Mouse (Mus musculus): ENCODE data around the gene 1700020L24Rik. TPM values are rescaled to one million over a fixed set of nuclear protein-coding genes. Genes with fewer than 3 reads are reported as not detected.

1700020L24Rik gene
- polyA plus RNA-seq, 1 experiment from 2014 or later: 0.22 TPM

DNA sequence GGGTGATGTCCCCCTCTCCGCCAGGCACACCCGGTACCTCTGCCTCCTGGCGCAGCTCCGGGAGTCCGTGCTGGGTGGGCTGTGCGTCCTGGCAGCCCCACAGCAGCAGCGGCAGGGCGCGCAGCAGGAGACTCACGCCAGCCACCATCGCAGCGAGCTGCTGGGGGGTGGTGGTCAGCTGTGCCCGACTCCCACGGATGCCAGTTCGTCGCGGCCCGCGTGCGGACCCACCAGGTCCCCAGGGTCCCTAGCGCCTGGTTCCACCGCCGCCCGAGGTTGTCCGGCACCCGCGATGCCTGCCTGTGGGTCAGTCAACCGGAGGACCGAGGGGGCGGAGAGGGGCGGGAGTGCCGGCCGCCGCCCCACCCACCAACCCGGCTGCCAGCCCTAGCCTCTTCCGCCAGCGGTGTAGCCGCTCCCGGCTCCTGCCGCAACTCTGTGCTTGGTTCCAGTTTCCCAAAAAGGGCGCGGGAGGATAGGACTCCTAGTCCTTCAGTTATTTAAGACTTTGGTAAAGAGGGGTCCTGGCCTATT lies 25.3 kb downstream of the 1700020L24Rik start, which contains the start of gene Mmp28:
Mmp28 (minus strand) TSS at position 361 of the 534 bp plus-strand sequence.
- DNase-seq (ENCODE audit: low spot score) (peak; percentile 67), ATAC-seq (replicated peaks; ENCODE audit: low FRiP score, low read depth) (peak; percentile 46; the same call in 1 of the 2 replicates)
- Histone ChIP-seq H3K4me2 (ENCODE audit: low read length) (peak within 1 kb of the TSS; percentile 97), H3K9me3 (replicated peaks; ENCODE audit: low read length) (no peaks in the 10 kb centered on the region), H3K36me3 (ENCODE audit: insufficient read depth, low read length) (no peaks in the 10 kb centered on the region), H3K27ac (no peak within 1 kb of the TSS), H3K4me3 (replicated peaks; ENCODE audit: low read depth, low read length) (peak within 1 kb of the TSS; percentile 59), H3K9ac (ENCODE audit: low read depth, low read length) (peak within 1 kb of the TSS; percentile 60), H3K27me3 (ENCODE audit: insufficient read depth, low read length) (peaks cover 3% of the 10 kb centered on the region; the same call in 1 of the 2 replicates), H3K4me1 (replicated peaks; ENCODE audit: insufficient read depth, low read length) (peaks cover 5% of the 10 kb centered on the region; the same call in 1 of the 2 replicates)
- no peak for TF ChIP-seq CTCF (IDR thresholded peaks at IDR 0.05; ENCODE audit: low read depth)
- WGBS: 0% methylated on average over 40 of the region's 42 CpGs

DNA sequence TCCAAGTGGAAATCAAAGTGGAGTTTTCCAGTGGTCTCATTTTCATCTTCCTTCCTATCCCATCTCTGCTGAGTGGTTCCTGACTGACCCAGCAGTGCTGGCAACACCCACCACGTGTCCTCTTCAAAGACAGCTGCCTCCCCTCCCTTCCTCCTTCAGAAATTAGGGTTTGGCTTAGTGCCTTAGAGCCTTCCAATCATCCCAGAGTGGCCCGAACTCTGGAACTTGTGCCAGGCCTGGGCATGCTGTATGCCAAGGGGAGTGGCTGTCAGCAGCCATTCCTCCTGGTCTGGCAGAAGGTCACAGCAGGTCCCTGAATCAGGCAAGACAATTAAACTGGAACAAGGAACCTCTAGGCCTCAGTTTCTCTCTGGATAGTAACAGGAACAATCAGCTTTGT lies 28.5 kb downstream of the 1700020L24Rik start:
- Histone ChIP-seq H3K27ac (no peak overlapping the region), H3K36me3 (ENCODE audit: insufficient read depth, low read length) (no peaks in the 10 kb centered on the region), H3K9me3 (replicated peaks; ENCODE audit: low read length) (no peaks in the 10 kb centered on the region), H3K4me2 (ENCODE audit: low read length) (no peak overlapping the region), H3K9ac (ENCODE audit: low read depth, low read length) (no peak overlapping the region), H3K4me3 (replicated peaks; ENCODE audit: low read depth, low read length) (no peak overlapping the region), H3K4me1 (replicated peaks; ENCODE audit: insufficient read depth, low read length) (peaks cover 5% of the 10 kb centered on the region; the same call in 1 of the 2 replicates), H3K27me3 (ENCODE audit: insufficient read depth, low read length) (peaks cover 3% of the 10 kb centered on the region; the same call in 1 of the 2 replicates)
- DNase-seq (ENCODE audit: low spot score) (no peak), ATAC-seq (replicated peaks; ENCODE audit: low FRiP score, low read depth) (no peak)
- 13% methylated on average over 2 of the region's 2 CpGs for WGBS
- no peak for TF ChIP-seq CTCF (IDR thresholded peaks at IDR 0.05; ENCODE audit: low read depth)

DNA sequence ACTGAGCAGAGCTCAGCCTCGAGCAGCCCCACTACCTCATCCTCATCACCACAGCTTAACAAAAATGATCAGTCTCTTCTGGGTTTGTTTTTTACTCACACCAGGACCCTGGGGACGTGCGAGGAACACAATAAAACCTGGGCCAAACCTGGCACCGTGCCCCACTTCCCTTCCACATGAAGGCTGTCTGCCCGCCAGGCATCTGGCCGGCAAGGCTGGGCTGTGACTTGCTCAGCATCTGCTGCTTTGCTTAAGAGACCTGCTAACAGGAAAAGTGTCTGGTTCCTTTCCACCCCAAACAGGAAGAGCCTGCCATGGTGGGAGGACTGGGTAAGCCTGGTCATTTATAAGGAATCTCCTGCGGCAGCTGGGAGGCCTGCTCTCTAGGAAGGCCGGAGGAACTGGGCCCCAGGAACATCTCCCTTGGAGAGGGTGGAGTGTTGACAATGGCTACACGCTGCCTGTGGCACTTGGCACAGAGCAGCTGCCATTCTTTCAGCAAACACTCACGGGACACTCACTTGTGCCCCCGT lies 29.7 kb downstream of the 1700020L24Rik start:
- TF ChIP-seq CTCF (IDR thresholded peaks at IDR 0.05; ENCODE audit: low read depth): no peak
- DNase-seq (ENCODE audit: low spot score): peak; percentile 54
- WGBS: 54% methylated on average over 11 of the region's 11 CpGs
- Histone ChIP-seq H3K4me2 (ENCODE audit: low read length) (no peak overlapping the region), H3K27ac (peak overlapping the region; percentile 54; the same call in 1 of the 2 replicates), H3K4me1 (replicated peaks; ENCODE audit: insufficient read depth, low read length) (peaks cover 5% of the 10 kb centered on the region; the same call in 1 of the 2 replicates), H3K27me3 (ENCODE audit: insufficient read depth, low read length) (peaks cover 3% of the 10 kb centered on the region; the same call in 1 of the 2 replicates), H3K9ac (ENCODE audit: low read depth, low read length) (no peak overlapping the region), H3K4me3 (replicated peaks; ENCODE audit: low read depth, low read length) (no peak overlapping the region), H3K36me3 (ENCODE audit: insufficient read depth, low read length) (no peaks in the 10 kb centered on the region), H3K9me3 (replicated peaks; ENCODE audit: low read length) (no peaks in the 10 kb centered on the region)
- ATAC-seq (replicated peaks; ENCODE audit: low FRiP score, low read depth): 0 out of 2 replicates have a peak, but pooled peaks have one; percentile 37

DNA sequence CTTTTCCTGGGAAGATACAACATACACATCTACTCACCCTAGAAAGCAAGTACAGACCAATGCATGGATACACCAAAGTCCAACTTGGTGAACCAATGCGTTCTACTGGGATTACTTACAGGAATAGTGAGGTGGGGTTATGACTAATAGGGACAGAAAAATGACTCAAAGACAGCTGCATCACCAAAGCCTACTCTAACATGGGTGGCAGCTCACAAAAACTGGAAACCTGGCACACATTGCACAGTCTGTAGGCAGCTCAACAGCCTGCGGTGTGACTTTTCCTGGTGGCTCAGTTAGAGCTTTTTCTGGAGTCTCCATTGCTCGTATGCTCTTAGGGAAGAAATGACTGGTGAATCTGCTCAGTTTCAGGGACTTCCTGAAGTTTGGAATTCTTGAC lies 31.3 kb downstream of the 1700020L24Rik start:
- H3K27ac ChIP-seq: no peak overlapping the region
- peaks cover 3% of the 10 kb centered on the region; the same call in 1 of the 2 replicates for H3K27me3 ChIP-seq (ENCODE audit: insufficient read depth, low read length)
- ATAC-seq (replicated peaks; ENCODE audit: low FRiP score, low read depth): no peak
- no peaks in the 10 kb centered on the region for H3K4me1 ChIP-seq (replicated peaks; ENCODE audit: insufficient read depth, low read length)
- WGBS: 86% methylated on average over 3 of the region's 3 CpGs
- H3K9ac ChIP-seq (ENCODE audit: low read depth, low read length): no peak overlapping the region
- no peak overlapping the region for H3K4me2 ChIP-seq (ENCODE audit: low read length)
- H3K36me3 ChIP-seq (ENCODE audit: insufficient read depth, low read length): no peaks in the 10 kb centered on the region
- H3K4me3 ChIP-seq (replicated peaks; ENCODE audit: low read depth, low read length): no peak overlapping the region
- no peaks in the 10 kb centered on the region for H3K9me3 ChIP-seq (replicated peaks; ENCODE audit: low read length)
- DNase-seq (ENCODE audit: low spot score): no peak
- no peak for TF ChIP-seq CTCF (IDR thresholded peaks at IDR 0.05; ENCODE audit: low read depth)

DNA sequence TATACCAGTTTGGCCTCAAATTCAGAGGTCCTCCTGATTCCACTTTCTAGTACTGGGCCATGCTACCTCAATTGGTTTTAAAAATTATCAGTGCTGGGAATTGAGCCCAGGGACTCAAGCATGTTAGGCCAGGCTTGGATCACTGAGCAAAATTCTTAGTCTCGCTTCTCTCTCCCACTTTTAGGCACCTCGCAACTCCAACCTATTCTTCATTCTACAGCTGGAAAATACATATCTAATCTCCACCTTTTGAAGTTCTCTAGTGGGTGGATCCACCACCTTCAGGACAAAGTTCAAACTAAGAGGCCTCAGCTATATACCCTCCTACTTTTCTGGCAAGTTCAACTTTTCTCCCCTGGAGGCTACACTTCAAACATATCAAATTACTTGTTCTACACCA lies 34.3 kb downstream of the 1700020L24Rik start:
- 85% methylated on average over 2 of the region's 2 CpGs for WGBS
- H3K4me1 ChIP-seq (replicated peaks; ENCODE audit: insufficient read depth, low read length): peaks cover 7% of the 10 kb centered on the region
- no peak overlapping the region for H3K4me3 ChIP-seq (replicated peaks; ENCODE audit: low read depth, low read length)
- H3K9me3 ChIP-seq (replicated peaks; ENCODE audit: low read length): no peaks in the 10 kb centered on the region
- DNase-seq (ENCODE audit: low spot score): no peak
- H3K27me3 ChIP-seq (ENCODE audit: insufficient read depth, low read length): no peaks in the 10 kb centered on the region
- no peak for TF ChIP-seq CTCF (IDR thresholded peaks at IDR 0.05; ENCODE audit: low read depth)
- no peak for ATAC-seq (replicated peaks; ENCODE audit: low FRiP score, low read depth)
- peak overlapping the region; percentile 78; the same call in 1 of the 2 replicates for H3K4me2 ChIP-seq (ENCODE audit: low read length)
- H3K9ac ChIP-seq (ENCODE audit: low read depth, low read length): no peak overlapping the region
- no peaks in the 10 kb centered on the region for H3K36me3 ChIP-seq (ENCODE audit: insufficient read depth, low read length)
- H3K27ac ChIP-seq: no peak overlapping the region

DNA sequence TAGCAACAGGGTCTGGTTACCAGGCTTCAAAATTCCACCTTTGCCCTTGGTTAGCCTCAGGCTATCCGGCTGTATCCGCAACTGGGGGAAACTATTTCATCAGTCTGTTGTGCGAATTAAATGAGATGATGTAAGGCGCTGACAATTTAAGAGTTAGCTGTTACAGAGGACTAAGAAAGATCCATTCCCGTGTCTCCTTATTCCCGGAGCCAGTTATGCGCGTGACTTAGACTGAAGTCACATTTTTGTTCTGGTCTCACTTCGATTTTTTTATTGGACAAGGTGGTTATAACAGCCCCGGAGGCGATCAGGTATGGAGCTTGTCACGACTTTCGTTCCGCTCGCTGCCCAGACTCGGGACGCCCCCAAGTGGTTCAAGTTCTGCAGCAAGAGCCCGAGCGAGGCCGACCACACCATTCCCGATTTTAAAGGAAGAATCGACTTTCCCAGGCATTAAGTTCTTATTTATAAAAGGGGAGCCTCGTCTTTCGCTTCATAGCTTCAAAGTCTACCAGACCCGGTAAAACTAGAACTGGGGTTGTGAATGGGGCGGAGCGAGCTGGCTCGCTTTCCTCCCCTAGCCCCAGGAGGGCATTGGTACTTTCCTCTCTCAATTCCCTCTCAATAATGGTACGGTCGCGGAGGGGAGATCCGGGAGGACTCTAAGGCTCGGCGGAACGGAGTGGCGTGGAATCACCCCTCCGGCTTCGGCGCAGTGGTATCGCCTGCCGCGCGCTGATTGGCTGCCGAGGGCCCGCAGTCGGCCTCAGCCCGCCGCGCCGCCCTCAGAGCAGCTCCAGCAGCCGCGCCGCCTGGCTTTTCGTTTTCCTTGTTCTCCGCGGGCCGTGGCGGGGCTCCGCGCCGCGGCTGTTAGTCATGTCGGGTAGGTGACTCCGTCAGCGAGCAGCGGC lies 35.1 kb downstream of the 1700020L24Rik start, which contains the start of gene Taf15:
Taf15 (plus strand) TSS at position 763 of the 911 bp plus-strand sequence.
- DNase-seq (ENCODE audit: low spot score) (peak; percentile 99), ATAC-seq (replicated peaks; ENCODE audit: low FRiP score, low read depth) (peak; percentile 98)
- Histone ChIP-seq H3K36me3 (ENCODE audit: insufficient read depth, low read length) (no peaks in the 10 kb centered on the region), H3K27ac (peak within 1 kb of the TSS; percentile 95), H3K4me2 (ENCODE audit: low read length) (peak within 1 kb of the TSS; percentile 78), H3K9me3 (replicated peaks; ENCODE audit: low read length) (no peaks in the 10 kb centered on the region), H3K4me3 (replicated peaks; ENCODE audit: low read depth, low read length) (peak within 1 kb of the TSS; percentile 80), H3K4me1 (replicated peaks; ENCODE audit: insufficient read depth, low read length) (peaks cover 7% of the 10 kb centered on the region), H3K9ac (ENCODE audit: low read depth, low read length) (peak within 1 kb of the TSS; percentile 89), H3K27me3 (ENCODE audit: insufficient read depth, low read length) (no peaks in the 10 kb centered on the region)
- under 1% methylated on average over 66 of the region's 66 CpGs for WGBS
- peak; percentile 77 for TF ChIP-seq CTCF (IDR thresholded peaks at IDR 0.05; ENCODE audit: low read depth)

Measured in kidney, postnatal 0 days (tissue).